Mouse (Mus musculus) kidney, embryonic 16.5 days (tissue): ENCODE data around the gene Stard5. TPM values are rescaled to one million over a fixed set of nuclear protein-coding genes. Genes with fewer than 3 reads are reported as not detected.
A peak's percentile ranks its signal among the peaks of the same experiment; 100 is the strongest.

ENCODE experiments used
- ATAC-seq: fragments of 200-750 bp; cut with Nextera tagmentation; 2 replicates; pipeline ENCODE4 v1.8.0; 2017; ENCODE audit warnings: moderate TSS enrichment; ENCODE audit not compliant: low FRiP score, low TSS enrichment
- H3K27ac ChIP-seq: fragments of 300-500 bp; sonication (generic); 2 replicates; pipeline ENCODE4 v1.5.1; 2014; ENCODE audit warnings: low read length
- H3K27me3 ChIP-seq: fragments of 300-500 bp; sonication (generic); 2 replicates; pipeline ENCODE4 v1.6.1; 2014; ENCODE audit warnings: low read length, control low read depth, mixed read lengths; ENCODE audit not compliant: insufficient read depth
- H3K36me3 ChIP-seq: fragments of 300-500 bp; sonication (generic); 2 replicates; pipeline ENCODE4 v1.6.1; 2014; ENCODE audit warnings: low read length, control low read depth, mixed read lengths; ENCODE audit not compliant: insufficient read depth
- H3K4me1 ChIP-seq: fragments of 300-500 bp; sonication (generic); 2 replicates; pipeline ENCODE4 v1.6.1; 2014; ENCODE audit warnings: low read length, control low read depth, mixed read lengths; ENCODE audit not compliant: insufficient read depth
- H3K4me2 ChIP-seq: fragments of 300-500 bp; sonication (generic); replicated peaks from 2 replicates; pipeline ENCODE4 v1.6.1; 2014; ENCODE audit warnings: low read depth, low read length
- H3K4me3 ChIP-seq: fragments of 300-500 bp; sonication (generic); 2 replicates; pipeline ENCODE4 v1.5.1; 2014; ENCODE audit warnings: mild to moderate bottlenecking, low read length
- H3K9ac ChIP-seq: fragments of 300-500 bp; sonication (generic); replicated peaks from 2 replicates; pipeline ENCODE4 v1.6.1; 2014; ENCODE audit warnings: low read length
- H3K9me3 ChIP-seq: fragments of 300-500 bp; sonication (generic); 2 replicates; pipeline ENCODE4 v1.6.1; 2016; ENCODE audit warnings: low read length, control low read depth
- WGBS: fragments of 180-500 bp; shearing (Covaris S2); extraction: QIAGEN DNeasy Blood & Tissue Kit; methylation state at CpG from one replicate; pipeline ENCODE4 v1.1.7; 2014; 5-methylcytosine and 5-hydroxymethylcytosine counted together
- polyA plus RNA-seq: library from polyadenylated mRNA; unstranded; fragments of >200 nt; fragmentation: Nextera tagmentation; extraction: Ambion mirVana; gene quantifications from 2 replicates; pipeline ENCODE4 v1.2.1, GENCODE M21; 2015

The Stard5 gene
- polyA plus RNA-seq, 1 experiment from 2014 or later: 30.9 TPM

- Histone ChIP-seq H3K9me3 (no peaks in the 10 kb centered on the region), H3K9ac (no peak overlapping the region), H3K27me3 (no peaks in the 10 kb centered on the region), H3K4me1 (no peaks in the 10 kb centered on the region), H3K4me2 (no peak overlapping the region), H3K27ac (no peak overlapping the region), H3K4me3 (no peak overlapping the region), H3K36me3 (no peaks in the 10 kb centered on the region)
- 95% methylated on average over 4 of the region's 4 CpGs for WGBS
- no peak for ATAC-seq
These were observed 21.9 kb upstream of the Stard5 start for GRCm38 (mm10) chr7:83609891-83610290.

- no peak overlapping the region for H3K27ac ChIP-seq
- ATAC-seq: no peak
- H3K4me3 ChIP-seq: no peak overlapping the region
- no peaks in the 10 kb centered on the region; the same call in 1 of the 2 replicates for H3K4me1 ChIP-seq
- H3K36me3 ChIP-seq: no peaks in the 10 kb centered on the region
- H3K27me3 ChIP-seq: no peaks in the 10 kb centered on the region
- H3K4me2 ChIP-seq: no peak overlapping the region
- H3K9ac ChIP-seq: no peak overlapping the region
- WGBS: 44% methylated on average over 1 of the region's 1 CpGs
- H3K9me3 ChIP-seq: no peaks in the 10 kb centered on the region
These were observed 19.9 kb upstream of the Stard5 start for GRCm38 (mm10) chr7:83611886-83612285.

- no peaks in the 10 kb centered on the region for H3K27me3 ChIP-seq
- H3K9me3 ChIP-seq: no peaks in the 10 kb centered on the region
- no peak overlapping the region for H3K9ac ChIP-seq
- WGBS: 97% methylated on average over 3 of the region's 3 CpGs
- ATAC-seq: no peak
- H3K36me3 ChIP-seq: no peaks in the 10 kb centered on the region
- H3K27ac ChIP-seq: no peak overlapping the region
- no peak overlapping the region for H3K4me2 ChIP-seq
- peaks cover 9% of the 10 kb centered on the region; the same call in 1 of the 2 replicates for H3K4me1 ChIP-seq
- no peak overlapping the region for H3K4me3 ChIP-seq
These were observed 16.5 kb upstream of the Stard5 start for GRCm38 (mm10) chr7:83615272-83615671.

GRCm38 (mm10) chr7:83615815-83616214 lies 15.9 kb upstream of the Stard5 start:
- no peak overlapping the region for H3K27ac ChIP-seq
- no peak overlapping the region for H3K9ac ChIP-seq
- H3K4me3 ChIP-seq: no peak overlapping the region
- ATAC-seq: no peak
- no peaks in the 10 kb centered on the region for H3K27me3 ChIP-seq
- WGBS: 82% methylated on average over 8 of the region's 8 CpGs
- no peaks in the 10 kb centered on the region for H3K36me3 ChIP-seq
- peaks cover 9% of the 10 kb centered on the region; the same call in 1 of the 2 replicates for H3K4me1 ChIP-seq
- no peak overlapping the region for H3K4me2 ChIP-seq
- no peaks in the 10 kb centered on the region for H3K9me3 ChIP-seq

GRCm38 (mm10) chr7:83616268-83616667 lies 15.5 kb upstream of the Stard5 start:
- Histone ChIP-seq H3K9ac (no peak overlapping the region), H3K9me3 (no peaks in the 10 kb centered on the region), H3K36me3 (no peaks in the 10 kb centered on the region), H3K4me1 (peaks cover 9% of the 10 kb centered on the region; the same call in 1 of the 2 replicates), H3K27me3 (no peaks in the 10 kb centered on the region), H3K4me2 (no peak overlapping the region), H3K4me3 (no peak overlapping the region), H3K27ac (no peak overlapping the region)
- 78% methylated on average over 3 of the region's 3 CpGs for WGBS
- ATAC-seq: no peak

GRCm38 (mm10) chr7:83618709-83619108 lies 13.1 kb upstream of the Stard5 start:
- ATAC-seq: 0 out of 2 replicates have a peak, but pooled peaks have one; percentile 46

GRCm38 (mm10) chr7:83622582-83622981 lies 9.2 kb upstream of the Stard5 start:
- Histone ChIP-seq H3K4me3 (no peak overlapping the region), H3K27ac (no peak overlapping the region), H3K4me1 (peaks cover 6% of the 10 kb centered on the region; the same call in 1 of the 2 replicates), H3K4me2 (no peak overlapping the region), H3K9me3 (no peaks in the 10 kb centered on the region), H3K36me3 (no peaks in the 10 kb centered on the region), H3K9ac (no peak overlapping the region), H3K27me3 (no peaks in the 10 kb centered on the region)
- no peak for ATAC-seq
- WGBS: 91% methylated on average over 6 of the region's 6 CpGs

More at GRCm38 (mm10) chr7:83618709-83619108, 13.1 kb upstream of the Stard5 start:
- no peak overlapping the region for H3K4me2 ChIP-seq
- no peak overlapping the region for H3K9ac ChIP-seq
- no peaks in the 10 kb centered on the region for H3K9me3 ChIP-seq
- WGBS: 77% methylated on average over 1 of the region's 1 CpGs
- H3K4me1 ChIP-seq: peaks cover 9% of the 10 kb centered on the region; the same call in 1 of the 2 replicates
- no peak overlapping the region for H3K27ac ChIP-seq
- H3K4me3 ChIP-seq: no peak overlapping the region
- H3K36me3 ChIP-seq: no peaks in the 10 kb centered on the region
- H3K27me3 ChIP-seq: no peaks in the 10 kb centered on the region

GRCm38 (mm10) chr7:83624065-83624464 lies 7.7 kb upstream of the Stard5 start:
- H3K36me3 ChIP-seq: no peaks in the 10 kb centered on the region
- 83% methylated on average over 1 of the region's 1 CpGs for WGBS
- no peak overlapping the region for H3K4me2 ChIP-seq
- H3K9ac ChIP-seq: no peak overlapping the region
- no peak overlapping the region for H3K27ac ChIP-seq
- no peak overlapping the region for H3K4me3 ChIP-seq
- H3K9me3 ChIP-seq: no peaks in the 10 kb centered on the region
- ATAC-seq: no peak
- H3K4me1 ChIP-seq: 0 out of 2 replicates have a peak, but pooled peaks cover 3% of the 10 kb centered on the region
- H3K27me3 ChIP-seq: no peaks in the 10 kb centered on the region

GRCm38 (mm10) chr7:83626557-83627257 lies 5.1 kb upstream of the Stard5 start:
- 57% methylated on average over 8 of the region's 8 CpGs for WGBS
- Histone ChIP-seq H3K36me3 (no peaks in the 10 kb centered on the region), H3K9ac (no peak overlapping the region), H3K4me1 (peaks cover 11% of the 10 kb centered on the region), H3K27me3 (no peaks in the 10 kb centered on the region), H3K4me2 (no peak overlapping the region), H3K27ac (no peak overlapping the region), H3K4me3 (no peak overlapping the region), H3K9me3 (no peaks in the 10 kb centered on the region)
- no peak for ATAC-seq

- Histone ChIP-seq H3K27me3 (no peaks in the 10 kb centered on the region), H3K4me2 (no peak overlapping the region), H3K27ac (no peak overlapping the region), H3K4me3 (no peak overlapping the region), H3K4me1 (peaks cover 11% of the 10 kb centered on the region), H3K9me3 (no peaks in the 10 kb centered on the region), H3K9ac (no peak overlapping the region), H3K36me3 (no peaks in the 10 kb centered on the region)
- ATAC-seq: no peak
- WGBS: 77% methylated on average over 4 of the region's 4 CpGs
These were observed 4.4 kb upstream of the Stard5 start for GRCm38 (mm10) chr7:83627369-83627768.
